8 mouse cellular contexts compared by ENCODE assay signal in genomic region chr3:88832388-88832787, GRCm38 (mm10). TPM values are rescaled to one million over a fixed set of nuclear protein-coding genes. Genes with fewer than 3 reads are reported as not detected.
DNase-seq lines count a peak whose midpoint lies in the region; ATAC-seq and TF ChIP-seq lines count a peak whose summit lies in the region.
"Not testable (repeated sequence)": the region's sequence is repeated elsewhere in the genome, so short reads cannot be mapped to it uniquely, and the experiment has no call there.

No protein-coding gene starts in this region.

- not testable (repeated sequence) for TF ChIP-seq CTCF in G1E (IDR thresholded peaks at IDR 0.05; ENCODE audit: low read depth, low read length)

- peak overlapping the region; percentile 42; the same call in 1 of the 2 replicates for H3K4me2 ChIP-seq in liver, embryonic 13.5 days

- H3K4me3 ChIP-seq in G1E (ENCODE audit: low read depth, low read length); liver, embryonic 13.5 days (replicated peaks): not testable (repeated sequence)

- ATAC-seq in G1E (ENCODE audit: extremely low read depth, insufficient number of reproducible peaks, low FRiP score, poor library complexity, severe bottlenecking): peak; percentile 17; the same call in 1 of the 2 replicates
- peak; percentile 51 to 74 for ATAC-seq in hematopoietic stem cell, adult 5-6 weeks (replicated peaks in 1 of 2; ENCODE audit: insufficient read depth in 1 of 2, low FRiP score in 2 of 2, low TSS enrichment in 1 of 2, low read depth in 1 of 2, poor library complexity in 2 of 2, severe bottlenecking in 2 of 2)
- ATAC-seq in liver, embryonic 13.5 days (ENCODE audit: low read depth): peak; percentile 56

- H3K4me1 ChIP-seq in G1E (ENCODE audit: insufficient read depth, low read depth, low read length); liver, embryonic 13.5 days (replicated peaks): not testable (repeated sequence)

- DNase-seq in G1E (ENCODE audit: low spot score): not testable (repeated sequence)
- DNase-seq in cerebellum, postnatal 10 days: peak; percentile 72 to 80
- DNase-seq in frontal cortex, postnatal 10 days (ENCODE audit: low spot score in 2 of 2): peak; percentile 69 to 72
- DNase-seq in layer of hippocampus, adult 11-12 months (ENCODE audit: low spot score): peak; percentile 81
- DNase-seq in liver, embryonic 13.5 days: peak; percentile 70
- peak; percentile 78 for DNase-seq in naive thymus-derived CD4-positive, alpha-beta T cell, adult 2 months (ENCODE audit: low read depth)
- DNase-seq in spleen, postnatal 36 days (ENCODE audit: low spot score in 2 of 2): peak; percentile 53 to 62

- H3K36me3 ChIP-seq in G1E (replicated peaks); liver, embryonic 13.5 days: not testable (repeated sequence)

- H3K27ac ChIP-seq in liver, embryonic 13.5 days: not testable (repeated sequence)

- H3K9me3 ChIP-seq in G1E (replicated peaks); liver, embryonic 13.5 days (replicated peaks): not testable (repeated sequence)

- H3K27me3 ChIP-seq in G1E (ENCODE audit: insufficient read depth, low read length); liver, embryonic 13.5 days: not testable (repeated sequence)

- 5% methylated on average over 14 of the region's 14 CpGs for WGBS in liver, embryonic 13.5 days (ENCODE audit: insufficient replicate concordance)

- not testable (repeated sequence) for H3K9ac ChIP-seq in liver, embryonic 13.5 days

RNA-seq across cellular contexts. Expression of gene Gon4l, which starts 2.6 kb away (rescaled TPM):
- total RNA-seq in G1E (2014; fragmentation: Nextera tagmentation): 42.9 and 45.1 TPM in 2 replicates
- total RNA-seq in G1E (2017): 36.2 and 36.3 TPM in 2 replicates
- 13.3 and 18.7 TPM in 2 replicates for polyA plus RNA-seq in G1E (2012)
- 28.5 and 44.9 TPM in 2 replicates for total RNA-seq in hematopoietic stem cell, adult 5-6 weeks (2017)
- polyA plus RNA-seq in liver, embryonic 13.5 days (2015; fragmentation: Nextera tagmentation; extraction: Ambion mirVana): 3.6 and 4.2 TPM in 2 replicates

RNA-seq across cellular contexts. Expression of gene Syt11, which starts 57.4 kb away (rescaled TPM):
- 3.1 and 4.4 TPM in 2 replicates for total RNA-seq in G1E (2014; fragmentation: Nextera tagmentation)
- total RNA-seq in G1E (2017): 0.52 and 0.82 TPM in 2 replicates
- polyA plus RNA-seq in G1E (2012): 0.11 and 0.14 TPM in 2 replicates
- 4.0 and 4.1 TPM in 2 replicates for total RNA-seq in hematopoietic stem cell, adult 5-6 weeks (2017)
- 1.2 and 1.3 TPM in 2 replicates for polyA plus RNA-seq in liver, embryonic 13.5 days (2015; fragmentation: Nextera tagmentation; extraction: Ambion mirVana)
